Mouse (Mus musculus) lung, embryonic 14.5 days (tissue): Measurements from ENCODE around the gene Sipa1l2. TPM values are rescaled to one million over a fixed set of nuclear protein-coding genes. Genes with fewer than 3 reads are reported as not detected.

ENCODE experiments used
- ATAC-seq: fragments of 200-750 bp; cut with Nextera tagmentation; 2 replicates; pipeline ENCODE4 v1.8.0; 2017; ENCODE audit warnings: mild to moderate bottlenecking, moderate TSS enrichment, moderate library complexity; ENCODE audit not compliant: insufficient read depth
- DNase-seq: peaks from one replicate; pipeline ENCODE4 v3.0.0-alpha.2; 2015
- H3K27ac ChIP-seq: fragments of 300-500 bp; sonication (generic); 2 replicates; pipeline ENCODE4 v1.5.1; 2014; ENCODE audit warnings: low read depth, mild to moderate bottlenecking, moderate library complexity
- H3K27me3 ChIP-seq: fragments of 300-500 bp; sonication (generic); 2 replicates; pipeline ENCODE4 v1.6.1; 2014; ENCODE audit warnings: low read length, control low read depth; ENCODE audit not compliant: insufficient read depth
- H3K36me3 ChIP-seq: fragments of 300-500 bp; sonication (generic); 2 replicates; pipeline ENCODE4 v1.6.1; 2014; ENCODE audit warnings: control low read depth; ENCODE audit not compliant: insufficient read depth
- H3K4me1 ChIP-seq: fragments of 300-500 bp; sonication (generic); 2 replicates; pipeline ENCODE4 v1.6.1; 2014; ENCODE audit warnings: antibody characterized with exemption, control low read depth; ENCODE audit not compliant: insufficient read depth
- H3K4me2 ChIP-seq: fragments of 300-500 bp; sonication (generic); 2 replicates; pipeline ENCODE4 v1.6.1; 2014; ENCODE audit warnings: mild to moderate bottlenecking
- H3K4me3 ChIP-seq: fragments of 300-500 bp; sonication (generic); 2 replicates; pipeline ENCODE4 v1.5.1; 2014; ENCODE audit warnings: low read depth, low read length
- H3K9ac ChIP-seq: fragments of 300-500 bp; sonication (generic); 2 replicates; pipeline ENCODE4 v1.6.1; 2014
- H3K9me3 ChIP-seq: fragments of 300-500 bp; sonication (generic); 2 replicates; pipeline ENCODE4 v1.6.1; 2016; ENCODE audit warnings: low read depth, low read length, control low read depth
- CTCF ChIP-seq: IDR thresholded peaks from 2 replicates; pipeline ENCODE4 v1.5.1; 2016; ENCODE audit warnings: antibody characterized with exemption, low read depth
- WGBS: fragments of 180-500 bp; shearing (Covaris S2); extraction: QIAGEN DNeasy Blood & Tissue Kit; methylation state at CpG from one replicate; pipeline ENCODE4 v1.1.7; 2014; 5-methylcytosine and 5-hydroxymethylcytosine counted together
- polyA plus RNA-seq: library from polyadenylated mRNA; unstranded; fragments of >200 nt; fragmentation: Nextera tagmentation; extraction: Ambion mirVana; gene quantifications from 2 replicates; pipeline ENCODE4 v1.2.1, GENCODE M21; 2014

Sipa1l2 gene
- polyA plus RNA-seq, 1 experiment from 2014 or later = 14.2 TPM

- H3K4me1 ChIP-seq = no peaks in the 10 kb centered on the region
- ATAC-seq (no peak), DNase-seq (peak; percentile 42)
- WGBS = 43% methylated on average over 8 of the region's 8 CpGs
- H3K27me3 ChIP-seq = no peaks in the 10 kb centered on the region
- H3K27ac ChIP-seq = peak overlapping the region; percentile 38; the same call in 1 of the 2 replicates
- no peak for TF ChIP-seq CTCF
- no peaks in the 10 kb centered on the region for H3K9me3 ChIP-seq
- no peak overlapping the region for H3K9ac ChIP-seq
- H3K4me2 ChIP-seq = no peak overlapping the region
- H3K4me3 ChIP-seq = no peak overlapping the region
- peaks cover 47% of the 10 kb centered on the region for H3K36me3 ChIP-seq
These were observed 135.5 kb downstream of the Sipa1l2 start for GRCm38 (mm10) chr8:125434151-125434550.

GRCm38 (mm10) chr8:125431321-125431720 is 138.3 kb downstream of the Sipa1l2 start:
- Histone ChIP-seq H3K4me2 (no peak overlapping the region), H3K4me3 (no peak overlapping the region), H3K27me3 (no peaks in the 10 kb centered on the region), H3K9ac (no peak overlapping the region), H3K36me3 (peaks cover 25% of the 10 kb centered on the region), H3K4me1 (no peaks in the 10 kb centered on the region), H3K27ac (no peak overlapping the region), H3K9me3 (no peaks in the 10 kb centered on the region)
- DNase-seq (peak; percentile 34), ATAC-seq (no peak)
- WGBS = 39% methylated on average over 3 of the region's 3 CpGs
- no peak for TF ChIP-seq CTCF

- 80% methylated on average over 5 of the region's 5 CpGs for WGBS
- Histone ChIP-seq H3K9me3 (no peaks in the 10 kb centered on the region), H3K9ac (no peak overlapping the region), H3K4me1 (no peaks in the 10 kb centered on the region), H3K36me3 (peaks cover 25% of the 10 kb centered on the region), H3K4me2 (no peak overlapping the region), H3K27me3 (no peaks in the 10 kb centered on the region), H3K4me3 (no peak overlapping the region), H3K27ac (no peak overlapping the region)
- DNase-seq = no peak
- ATAC-seq = no peak
- TF ChIP-seq CTCF = no peak
These were observed 138.8 kb downstream of the Sipa1l2 start for GRCm38 (mm10) chr8:125430796-125431195.

- no peak overlapping the region for H3K9ac ChIP-seq
- no peak overlapping the region for H3K27ac ChIP-seq
- H3K4me2 ChIP-seq = no peak overlapping the region
- no peak overlapping the region for H3K4me3 ChIP-seq
- peaks cover 25% of the 10 kb centered on the region for H3K36me3 ChIP-seq
- no peaks in the 10 kb centered on the region for H3K9me3 ChIP-seq
- H3K4me1 ChIP-seq = no peaks in the 10 kb centered on the region
- WGBS = 72% methylated on average over 8 of the region's 8 CpGs
- ATAC-seq (no peak), DNase-seq (no peak)
- no peak for TF ChIP-seq CTCF
- H3K27me3 ChIP-seq = no peaks in the 10 kb centered on the region
These were observed 140.5 kb downstream of the Sipa1l2 start for GRCm38 (mm10) chr8:125428979-125429690.

- Histone ChIP-seq H3K4me2 (no peak overlapping the region), H3K9me3 (no peaks in the 10 kb centered on the region), H3K27me3 (no peaks in the 10 kb centered on the region), H3K4me3 (no peak overlapping the region), H3K27ac (no peak overlapping the region), H3K36me3 (peaks cover 23% of the 10 kb centered on the region), H3K9ac (no peak overlapping the region), H3K4me1 (no peaks in the 10 kb centered on the region)
- no peak for TF ChIP-seq CTCF
- peak; percentile 47; the same call in 1 of the 2 replicates for ATAC-seq
- WGBS = 46% methylated on average over 10 of the region's 10 CpGs
- DNase-seq = no peak
These were observed 145.7 kb downstream of the Sipa1l2 start for GRCm38 (mm10) chr8:125423861-125424260.

GRCm38 (mm10) chr8:125419202-125419830 is 150.3 kb downstream of the Sipa1l2 start:
- H3K27ac ChIP-seq = no peak overlapping the region
- H3K9me3 ChIP-seq = no peaks in the 10 kb centered on the region
- no peak overlapping the region for H3K9ac ChIP-seq
- ATAC-seq (no peak), DNase-seq (no peak)
- no peak overlapping the region for H3K4me3 ChIP-seq
- TF ChIP-seq CTCF = no peak
- peaks cover 33% of the 10 kb centered on the region for H3K36me3 ChIP-seq
- H3K4me1 ChIP-seq = no peaks in the 10 kb centered on the region
- no peaks in the 10 kb centered on the region for H3K27me3 ChIP-seq
- WGBS = 87% methylated on average over 14 of the region's 14 CpGs
- H3K4me2 ChIP-seq = no peak overlapping the region

GRCm38 (mm10) chr8:125416146-125416545 is 153.5 kb downstream of the Sipa1l2 start:
- ATAC-seq = peak; percentile 65
- H3K9ac ChIP-seq = no peak overlapping the region

More at GRCm38 (mm10) chr8:125416146-125416545, 153.5 kb downstream of the Sipa1l2 start:
- Histone ChIP-seq H3K36me3 (peaks cover 19% of the 10 kb centered on the region), H3K9me3 (no peaks in the 10 kb centered on the region), H3K4me3 (no peak overlapping the region), H3K4me1 (no peaks in the 10 kb centered on the region; the same call in 1 of the 2 replicates), H3K27ac (no peak overlapping the region), H3K27me3 (no peaks in the 10 kb centered on the region), H3K4me2 (no peak overlapping the region)
- WGBS = 30% methylated on average over 6 of the region's 6 CpGs
- TF ChIP-seq CTCF = no peak
- peak; percentile 67 for DNase-seq
